Mouse (Mus musculus) embryo, embryonic 11.5 days (tissue): Measurements from ENCODE around the gene Pcolce.
"Not testable (repeated sequence)": the region's sequence is repeated elsewhere in the genome, so short reads cannot be mapped to it uniquely, and the experiment has no call there.

ENCODE experiments used
- DNase-seq: peaks from one replicate; pipeline ENCODE4 v3.0.0-alpha.2; 2012; ENCODE audit warnings: low read depth, low spot score

Gene Pcolce

GRCm38 (mm10) chr5:137629306-137629721, 15.7 kb upstream of the Pcolce start:
- DNase-seq = no peak

- peak; percentile 99 for DNase-seq
Measured at GRCm38 (mm10) chr5:137628498-137629305, 15.1 kb upstream of the Pcolce start, which contains the start of the genes Fbxo24, Lrch4 and Gm20605. Fbxo24 (minus strand) TSS chr5:137629002. Lrch4 (plus strand) TSS chr5:137629121. Gm20605 (plus strand) TSS chr5:137629175.

- no peak for DNase-seq
Measured at GRCm38 (mm10) chr5:137627991-137628390, 14.4 kb upstream of the Pcolce start.

GRCm38 (mm10) chr5:137623937-137624530, 10.4 kb upstream of the Pcolce start:
- no peak for DNase-seq

- DNase-seq = no peak
Measured at GRCm38 (mm10) chr5:137615347-137615746, 1.8 kb upstream of the Pcolce start.

- not testable (repeated sequence) for DNase-seq
Measured at GRCm38 (mm10) chr5:137614921-137615320, 1.3 kb upstream of the Pcolce start.

- no peak for DNase-seq
Measured at GRCm38 (mm10) chr5:137613076-137613475, 508 bp downstream of the Pcolce start.

- peak; percentile 56 for DNase-seq
Measured at GRCm38 (mm10) chr5:137611245-137611602, 2.4 kb downstream of the Pcolce start.

- peak; percentile 86 for DNase-seq
Measured at GRCm38 (mm10) chr5:137610548-137611244, 2.9 kb downstream of the Pcolce start.

- no peak for DNase-seq
Measured at GRCm38 (mm10) chr5:137610056-137610455, 3.5 kb downstream of the Pcolce start.

- no peak for DNase-seq
Measured at GRCm38 (mm10) chr5:137609292-137609691, 4.3 kb downstream of the Pcolce start.

GRCm38 (mm10) chr5:137608654-137609190, 4.9 kb downstream of the Pcolce start:
- no peak for DNase-seq

- no peak for DNase-seq
Measured at GRCm38 (mm10) chr5:137607860-137608653, 5.5 kb downstream of the Pcolce start.

GRCm38 (mm10) chr5:137601365-137601729, 12.2 kb downstream of the Pcolce start:
- DNase-seq = no peak

GRCm38 (mm10) chr5:137600619-137601364, 12.8 kb downstream of the Pcolce start, which contains the start of gene Mospd3:
Mospd3 (minus strand) TSS chr5:137601058.
- DNase-seq = peak; percentile 93

GRCm38 (mm10) chr5:137600281-137600618, 13.3 kb downstream of the Pcolce start:
- DNase-seq = no peak

- no peak for DNase-seq
Measured at GRCm38 (mm10) chr5:137599600-137599999, 14.0 kb downstream of the Pcolce start.

- no peak for DNase-seq
Measured at GRCm38 (mm10) chr5:137598100-137598826, 15.3 kb downstream of the Pcolce start.

- DNase-seq = no peak
Measured at GRCm38 (mm10) chr5:137597625-137598024, 16.0 kb downstream of the Pcolce start.
